In the genomic region with DNA sequence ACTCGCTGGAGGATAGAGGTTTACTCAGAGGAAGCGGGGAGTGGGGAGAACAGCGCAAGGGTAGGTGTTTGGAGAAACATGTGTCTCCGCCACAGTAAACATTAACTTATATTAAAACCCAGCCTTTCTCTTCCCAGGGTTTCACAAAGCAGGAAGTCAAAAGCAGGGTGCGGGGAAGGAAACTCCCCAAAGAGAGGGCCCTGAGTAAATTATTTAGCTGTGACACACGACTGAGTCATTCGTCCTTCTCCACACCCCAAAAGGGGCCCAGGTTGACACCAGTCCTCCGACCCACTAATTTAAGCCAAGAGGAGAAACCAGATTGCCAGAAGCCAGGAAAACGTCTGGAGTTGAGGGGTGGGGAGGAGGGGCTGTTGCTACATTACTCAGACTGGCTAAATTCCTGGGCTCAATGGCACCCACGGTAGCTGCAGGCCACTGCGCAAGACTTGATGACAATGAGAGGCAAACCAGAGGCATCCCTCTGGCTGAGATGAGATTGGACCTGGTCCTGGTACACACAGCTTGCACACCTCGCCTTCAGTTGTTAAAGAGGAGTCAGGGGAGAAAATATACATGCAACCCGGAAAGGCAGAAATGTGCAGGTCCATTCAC, we compare ENCODE assay signal across 15 mouse cellular contexts. TPM values are rescaled to one million over a fixed set of nuclear protein-coding genes. Genes with fewer than 3 reads are reported as not detected.
DNase-seq lines count a peak whose midpoint lies in the region; ATAC-seq lines count a peak whose summit lies in the region.
"Had no signal": no experiment of that assay in that cellular context is flagged by ENCODE, and none has a peak within 500 bp of the region (broad histone marks: within the 10 kb centered on the region; RNA-seq: fewer than 3 reads in every experiment).

No protein-coding gene starts in this region.

- H3K4me1 ChIP-seq in heart, embryonic 13.5 days: peaks cover 15% of the 10 kb centered on the region
- H3K4me1 ChIP-seq in embryonic facial prominence, embryonic 10.5 days: peaks cover 9% of the 10 kb centered on the region; the same call in 1 of the 2 replicates
- H3K4me1 ChIP-seq in liver, embryonic 13.5 days (replicated peaks): peaks cover 18% of the 10 kb centered on the region

- 20% methylated on average over 13 of the region's 13 CpGs for WGBS in heart, embryonic 13.5 days
- 45% methylated on average over 13 of the region's 13 CpGs for WGBS in embryonic facial prominence, embryonic 10.5 days
- 20% methylated on average over 13 of the region's 13 CpGs for WGBS in liver, embryonic 13.5 days (ENCODE audit: insufficient replicate concordance)

- ATAC-seq in heart, embryonic 13.5 days (ENCODE audit: extremely low read depth, insufficient number of reproducible peaks, low FRiP score, low TSS enrichment): no peak
- 0 out of 2 replicates have a peak, but pooled peaks have one; percentile 16 for ATAC-seq in liver, embryonic 13.5 days (ENCODE audit: low read depth)

- H3K36me3 ChIP-seq in heart, embryonic 13.5 days: no peaks in the 10 kb centered on the region
- no peaks in the 10 kb centered on the region for H3K36me3 ChIP-seq in embryonic facial prominence, embryonic 10.5 days (replicated peaks)
- H3K36me3 ChIP-seq in liver, embryonic 13.5 days: no peaks in the 10 kb centered on the region
- H3K36me3 ChIP-seq: limb, embryonic 15.5 days had no signal

- no peak overlapping the region for H3K4me3 ChIP-seq in heart, embryonic 13.5 days
- no peak overlapping the region for H3K4me3 ChIP-seq in embryonic facial prominence, embryonic 10.5 days
- H3K4me3 ChIP-seq in liver, embryonic 13.5 days (replicated peaks): no peak overlapping the region
- H3K4me3 ChIP-seq: erythroblast, embryonic 14.5 days; gastrocnemius, adult 2 months; limb, embryonic 15.5 days had no signal

- peak overlapping the region; percentile 21; the same call in 1 of the 2 replicates for H3K4me2 ChIP-seq in heart, embryonic 13.5 days
- H3K4me2 ChIP-seq in liver, embryonic 13.5 days: peak overlapping the region; percentile 33
- H3K4me2 ChIP-seq: limb, embryonic 15.5 days had no signal

- no peak overlapping the region for H3K27ac ChIP-seq in heart, embryonic 13.5 days (replicated peaks)
- no peak overlapping the region for H3K27ac ChIP-seq in embryonic facial prominence, embryonic 10.5 days (replicated peaks)
- H3K27ac ChIP-seq in liver, embryonic 13.5 days: no peak overlapping the region
- H3K27ac ChIP-seq: gastrocnemius, adult 2 months; limb, embryonic 15.5 days had no signal

- H3K9me3 ChIP-seq in heart, embryonic 13.5 days: no peaks in the 10 kb centered on the region
- H3K9me3 ChIP-seq in embryonic facial prominence, embryonic 10.5 days: no peaks in the 10 kb centered on the region
- no peaks in the 10 kb centered on the region for H3K9me3 ChIP-seq in liver, embryonic 13.5 days (replicated peaks)
- H3K9me3 ChIP-seq: limb, embryonic 15.5 days had no signal

- no peak for DNase-seq in heart, adult 18-20 months
- DNase-seq in 3T3-L1 (ENCODE audit: low read depth, low spot score): peak; percentile 91
- DNase-seq in embryonic facial prominence, embryonic 10.5 days (ENCODE audit: low spot score): peak; percentile 7
- DNase-seq in liver, embryonic 13.5 days: no peak
- DNase-seq in lung, postnatal 4 days: no peak
- DNase-seq in adrenal gland, adult 18-20 months (ENCODE audit: low spot score in 2 of 2): no peak
- DNase-seq in left cerebral cortex, adult 11 months (ENCODE audit: low spot score): no peak

- H3K9ac ChIP-seq in heart, embryonic 13.5 days: no peak overlapping the region
- no peak overlapping the region for H3K9ac ChIP-seq in liver, embryonic 13.5 days
- H3K9ac ChIP-seq: limb, embryonic 15.5 days had no signal

- H3K27me3 ChIP-seq in heart, embryonic 13.5 days (replicated peaks): peaks cover 75% of the 10 kb centered on the region
- peaks cover 82% of the 10 kb centered on the region for H3K27me3 ChIP-seq in embryonic facial prominence, embryonic 10.5 days (replicated peaks; ENCODE audit: low read depth, poor library complexity, severe bottlenecking)
- H3K27me3 ChIP-seq in liver, embryonic 13.5 days: peaks cover 44% of the 10 kb centered on the region

RNA-seq across cellular contexts. Expression of a gene that starts 14.5 kb away (rescaled TPM):
- polyA plus RNA-seq in heart, embryonic 13.5 days (2015; fragmentation: Nextera tagmentation; extraction: Ambion mirVana): not detected in 2 replicates
- not detected for total RNA-seq in heart, adult 18-20 months (2021)
- not detected in 2 replicates for polyA plus RNA-seq in embryonic facial prominence, embryonic 10.5 days (2016; fragmentation: Nextera tagmentation; extraction: Ambion mirVana)
- polyA plus RNA-seq in liver, embryonic 13.5 days (2015; fragmentation: Nextera tagmentation; extraction: Ambion mirVana): not detected in 2 replicates
- not detected for total RNA-seq in adrenal gland, adult 18-20 months (2021)
- total RNA-seq: gastrocnemius, adult 2 months; megakaryocyte progenitor cell, adult 5-6 weeks had no signal
- polyA plus RNA-seq: brain, embryonic 14.5 days; heart, postnatal 0 days; limb, embryonic 15.5 days; neural tube, embryonic 11.5 days had no signal

RNA-seq across cellular contexts. Expression of a gene that starts 22.9 kb away (rescaled TPM):
- polyA plus RNA-seq in heart, embryonic 13.5 days (2015; fragmentation: Nextera tagmentation; extraction: Ambion mirVana): not detected in 2 replicates
- total RNA-seq in heart, adult 18-20 months (2021): not detected
- not detected in 2 replicates for polyA plus RNA-seq in embryonic facial prominence, embryonic 10.5 days (2016; fragmentation: Nextera tagmentation; extraction: Ambion mirVana)
- 0.16 TPM in 1 of 2 replicates, not detected in the other for polyA plus RNA-seq in liver, embryonic 13.5 days (2015; fragmentation: Nextera tagmentation; extraction: Ambion mirVana)
- not detected for total RNA-seq in adrenal gland, adult 18-20 months (2021)
- total RNA-seq: gastrocnemius, adult 2 months; megakaryocyte progenitor cell, adult 5-6 weeks had no signal
- polyA plus RNA-seq: brain, embryonic 14.5 days; erythroblast, embryonic 14.5 days; heart, postnatal 0 days; limb, embryonic 15.5 days; neural tube, embryonic 11.5 days had no signal

RNA-seq across cellular contexts. Expression of a gene that starts 29.6 kb away (rescaled TPM):
- not detected in 2 replicates for polyA plus RNA-seq in heart, embryonic 13.5 days (2015; fragmentation: Nextera tagmentation; extraction: Ambion mirVana)
- not detected for total RNA-seq in heart, adult 18-20 months (2021)
- not detected in 2 replicates for polyA plus RNA-seq in embryonic facial prominence, embryonic 10.5 days (2016; fragmentation: Nextera tagmentation; extraction: Ambion mirVana)
- 0.30 and 0.48 TPM in 2 replicates for polyA plus RNA-seq in liver, embryonic 13.5 days (2015; fragmentation: Nextera tagmentation; extraction: Ambion mirVana)
- 1 to 10 TPM in 1 of 2 experiments, not detected in 1; 1.1 TPM for total RNA-seq in adrenal gland, adult 18-20 months (2021)
- total RNA-seq: gastrocnemius, adult 2 months; megakaryocyte progenitor cell, adult 5-6 weeks had no signal
- polyA plus RNA-seq: brain, embryonic 14.5 days; erythroblast, embryonic 14.5 days; heart, postnatal 0 days; limb, embryonic 15.5 days; neural tube, embryonic 11.5 days had no signal

Comparison
In these comparisons a context has a peak if more than half of its experiments do, and no peak if none do; other contexts are left out.
1. DNase-seq: peak in 3T3-L1 (single experiment) and embryonic facial prominence, embryonic 10.5 days (single experiment); none in heart, adult 18-20 months (0 of 2), liver, embryonic 13.5 days (single experiment), lung, postnatal 4 days (0 of 2), adrenal gland, adult 18-20 months (0 of 2) and left cerebral cortex, adult 11 months (single experiment).